Mouse (Mus musculus): ENCODE measurements around the gene Baiap2l1.

Baiap2l1 gene

GRCm38 (mm10) chr5:144288391-144288790 is 69.5 kb downstream of the Baiap2l1 start:
- ATAC-seq (ENCODE audit: insufficient number of reproducible peaks, low FRiP score, low TSS enrichment): no peak

- no peak for ATAC-seq (ENCODE audit: insufficient number of reproducible peaks, low FRiP score, low TSS enrichment)
Measured at GRCm38 (mm10) chr5:144287267-144287820, 70.6 kb downstream of the Baiap2l1 start.

GRCm38 (mm10) chr5:144286591-144287266 is 71.2 kb downstream of the Baiap2l1 start:
- ATAC-seq (ENCODE audit: insufficient number of reproducible peaks, low FRiP score, low TSS enrichment): no peak

DNA sequence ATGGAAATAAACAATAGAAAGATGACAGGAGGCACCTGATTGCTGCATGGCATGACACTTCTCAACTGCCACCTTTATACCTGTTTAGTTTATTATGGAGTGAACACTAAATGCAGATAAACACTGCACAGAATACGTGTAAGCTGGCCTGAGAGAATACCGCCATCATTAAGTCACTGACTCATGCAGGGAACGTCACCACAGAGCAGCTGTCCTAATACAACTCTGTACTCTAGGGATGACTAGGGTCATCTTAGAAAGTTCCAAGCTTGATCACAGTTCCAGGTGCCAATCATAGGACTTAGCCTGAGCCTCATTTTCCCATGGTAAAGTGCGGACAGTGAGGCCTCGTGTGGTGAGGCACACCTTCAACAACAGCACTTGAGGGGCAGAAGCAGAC is 73.3 kb downstream of the Baiap2l1 start:
- no peak for ATAC-seq (ENCODE audit: insufficient number of reproducible peaks, low FRiP score, low TSS enrichment)

- ATAC-seq (ENCODE audit: insufficient number of reproducible peaks, low FRiP score, low TSS enrichment): no peak
Measured at GRCm38 (mm10) chr5:144283551-144284031, 74.3 kb downstream of the Baiap2l1 start.

- ATAC-seq (ENCODE audit: insufficient number of reproducible peaks, low FRiP score, low TSS enrichment): no peak
Measured at GRCm38 (mm10) chr5:144282470-144283260, 75.2 kb downstream of the Baiap2l1 start.

DNA sequence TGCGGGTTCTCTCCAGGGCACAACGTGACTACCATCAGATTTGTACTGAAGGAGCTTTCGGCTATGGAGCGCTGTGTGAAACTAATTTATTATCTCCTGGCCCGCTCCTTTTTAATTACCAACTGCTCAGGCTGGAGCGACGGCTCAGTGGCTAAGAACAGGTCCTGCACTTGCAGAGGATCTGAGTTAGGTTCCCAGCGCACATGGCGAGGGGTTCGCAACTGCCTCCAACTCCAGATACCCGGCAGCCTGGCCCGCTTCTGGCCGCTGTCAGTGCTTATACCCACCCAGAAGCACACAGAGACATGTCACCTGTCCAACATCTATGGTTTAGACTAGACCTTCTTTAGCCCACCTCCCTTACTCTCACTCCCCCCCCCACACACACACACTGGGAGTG is 78.0 kb downstream of the Baiap2l1 start:
- ATAC-seq (ENCODE audit: insufficient number of reproducible peaks, low FRiP score, low TSS enrichment): no peak

- ATAC-seq (ENCODE audit: insufficient number of reproducible peaks, low FRiP score, low TSS enrichment): no peak
Measured at GRCm38 (mm10) chr5:144279081-144279541, 78.8 kb downstream of the Baiap2l1 start.

DNA sequence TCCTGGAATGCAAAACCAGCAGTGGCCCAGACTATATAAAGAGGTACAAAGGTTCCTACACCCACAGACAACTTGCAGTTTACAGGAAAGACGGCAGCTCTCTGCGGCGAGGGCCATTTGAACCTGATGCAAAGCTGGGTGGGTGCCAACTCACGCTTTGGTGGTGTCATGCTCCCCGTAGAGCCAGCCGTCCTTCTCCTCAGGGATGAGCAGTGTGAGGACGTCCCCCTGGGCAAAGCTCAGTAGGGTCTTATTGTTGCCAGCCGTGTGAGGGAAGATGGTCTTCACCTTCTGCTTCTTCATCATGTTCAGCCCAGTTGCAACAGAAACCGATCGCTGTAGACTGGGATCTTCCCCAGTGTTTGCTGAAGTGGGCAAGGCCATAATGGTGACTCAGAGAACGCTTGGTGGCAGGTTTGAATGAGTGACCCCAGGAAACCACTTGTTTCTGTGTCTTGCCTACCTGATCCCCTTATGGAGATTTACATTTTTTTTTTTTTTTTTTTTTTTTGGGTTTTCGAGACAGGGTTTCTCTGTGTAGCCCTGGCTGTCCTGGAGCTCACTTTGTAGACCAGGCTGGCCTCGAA is 79.4 kb downstream of the Baiap2l1 start:
- ATAC-seq (ENCODE audit: insufficient number of reproducible peaks, low FRiP score, low TSS enrichment): no peak

- ATAC-seq (ENCODE audit: insufficient number of reproducible peaks, low FRiP score, low TSS enrichment): no peak
Measured at GRCm38 (mm10) chr5:144276898-144277630, 80.8 kb downstream of the Baiap2l1 start.

- no peak for ATAC-seq (ENCODE audit: insufficient number of reproducible peaks, low FRiP score, low TSS enrichment)
Measured at GRCm38 (mm10) chr5:144274904-144275303, 83.0 kb downstream of the Baiap2l1 start.

DNA sequence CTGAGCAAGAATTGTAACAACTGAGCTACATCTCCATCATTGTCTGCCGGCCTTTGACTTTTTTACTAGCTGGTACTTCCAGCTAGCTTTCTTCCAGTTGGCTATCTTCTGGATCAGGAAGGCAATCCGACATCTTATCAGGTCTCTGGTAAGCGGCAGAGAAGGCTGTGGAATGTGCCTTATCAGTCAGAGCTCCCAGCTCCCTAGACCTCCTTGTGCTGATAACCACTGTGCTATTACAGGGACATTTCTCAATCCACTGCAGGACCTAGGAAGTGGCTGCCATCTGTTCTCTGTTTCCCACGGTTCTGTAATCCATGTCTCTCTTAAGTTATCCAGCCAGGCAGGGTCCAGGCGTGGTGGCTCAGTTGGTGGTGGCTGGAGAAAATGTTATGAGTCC is 86.1 kb downstream of the Baiap2l1 start:
- no peak for ATAC-seq (ENCODE audit: insufficient number of reproducible peaks, low FRiP score, low TSS enrichment)

DNA sequence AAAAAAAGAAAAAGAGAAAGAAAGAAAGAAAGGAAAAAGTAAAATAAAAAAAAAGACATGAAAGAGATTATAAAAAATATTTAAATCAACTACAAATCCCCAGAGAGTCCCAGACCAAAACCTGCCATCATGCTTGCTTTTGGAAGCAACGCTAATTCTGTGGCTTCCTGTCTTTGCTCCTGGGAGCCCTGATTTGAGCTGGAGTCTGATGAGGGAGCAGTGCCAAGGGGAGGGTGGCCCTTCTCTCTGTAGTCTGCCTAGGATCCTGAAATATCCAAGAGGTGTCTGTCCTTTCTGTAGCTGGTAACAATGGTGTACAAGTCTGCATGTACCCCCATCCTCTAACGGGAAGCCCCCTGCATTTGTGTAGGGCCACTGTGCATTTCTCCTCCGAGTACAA is 86.8 kb downstream of the Baiap2l1 start:
- no peak for ATAC-seq (ENCODE audit: insufficient number of reproducible peaks, low FRiP score, low TSS enrichment)

- ATAC-seq (ENCODE audit: insufficient number of reproducible peaks, low FRiP score, low TSS enrichment): no peak
Measured at GRCm38 (mm10) chr5:144270420-144270819, 87.5 kb downstream of the Baiap2l1 start.

DNA sequence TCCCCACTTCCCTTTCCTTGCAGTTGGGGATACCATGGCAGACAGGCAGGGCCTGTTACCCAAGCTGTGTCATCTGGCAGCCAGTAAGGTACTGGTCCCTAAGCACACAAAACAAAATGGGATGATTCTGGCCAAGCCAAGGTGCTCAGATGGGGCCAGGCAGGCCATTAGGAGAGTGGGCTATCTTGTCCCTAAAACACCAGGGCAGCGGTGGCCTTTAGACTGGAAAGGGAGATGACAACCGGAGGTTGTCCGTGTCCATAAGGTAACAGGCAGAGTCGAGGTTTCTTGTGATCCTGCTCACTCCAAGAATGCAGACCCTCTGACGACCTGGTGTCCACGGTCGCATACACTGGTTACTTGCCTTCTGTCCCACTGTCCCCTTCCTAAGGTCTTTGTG is 88.0 kb downstream of the Baiap2l1 start:
- no peak for ATAC-seq (ENCODE audit: insufficient number of reproducible peaks, low FRiP score, low TSS enrichment)

DNA sequence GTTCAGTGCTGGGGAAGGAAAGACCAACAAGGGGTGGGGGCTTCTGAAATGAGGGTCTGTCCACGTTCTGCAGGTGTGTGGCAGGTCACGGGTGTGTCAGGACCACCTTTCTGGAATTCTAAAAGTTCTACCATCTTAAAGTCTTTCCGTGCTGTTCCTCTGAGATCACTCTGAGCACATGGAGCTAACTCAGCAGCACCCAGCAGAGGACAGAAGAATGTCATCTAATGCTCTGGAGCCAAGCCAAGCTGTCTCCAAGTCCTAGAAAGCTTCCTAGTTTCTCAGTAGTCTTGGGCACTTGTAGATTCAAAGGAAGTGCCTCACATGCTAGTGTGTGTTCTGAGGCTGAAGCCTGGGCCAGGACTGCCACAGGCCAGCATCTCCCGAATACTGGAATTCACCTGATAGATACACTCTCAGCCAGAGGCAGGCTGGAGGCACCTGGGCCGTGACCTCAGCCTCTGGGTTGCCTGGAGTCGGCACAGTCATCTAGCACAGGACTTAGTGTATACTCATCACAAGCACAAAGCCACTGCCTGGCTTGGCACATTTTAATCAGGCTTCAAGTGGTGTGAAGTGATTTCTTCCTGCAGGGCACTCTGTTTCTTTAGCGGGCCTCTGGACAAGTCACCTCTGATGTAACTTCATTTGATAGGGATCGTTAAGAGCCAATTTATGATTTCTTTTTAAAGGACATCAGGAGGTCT is 90.2 kb downstream of the Baiap2l1 start:
- ATAC-seq (ENCODE audit: insufficient number of reproducible peaks, low FRiP score, low TSS enrichment): no peak

DNA sequence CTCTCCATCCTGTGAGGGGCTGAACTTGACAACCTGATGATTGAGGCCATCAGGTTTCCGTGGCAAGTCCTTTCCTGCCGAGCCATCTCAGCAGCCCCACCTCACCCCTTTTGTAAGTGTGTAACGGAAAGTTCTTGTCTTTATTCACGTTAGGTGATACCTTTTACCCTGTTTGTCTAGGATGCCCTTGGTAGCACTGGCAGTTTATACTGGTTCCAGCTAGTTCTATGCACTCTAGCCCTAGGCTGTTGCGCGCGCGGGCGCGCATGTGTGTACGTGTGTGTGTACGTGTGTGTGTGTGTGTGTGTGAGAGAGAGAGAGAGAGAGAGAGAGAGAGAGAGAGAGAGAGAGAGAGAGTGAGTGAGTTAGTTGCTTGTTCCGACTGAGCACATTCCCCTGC is 94.4 kb downstream of the Baiap2l1 start:
- ATAC-seq (ENCODE audit: insufficient number of reproducible peaks, low FRiP score, low TSS enrichment): no peak

- ATAC-seq (ENCODE audit: insufficient number of reproducible peaks, low FRiP score, low TSS enrichment): no peak
Measured at GRCm38 (mm10) chr5:144263082-144263481, 94.8 kb downstream of the Baiap2l1 start.

- ATAC-seq (ENCODE audit: insufficient number of reproducible peaks, low FRiP score, low TSS enrichment): no peak
Measured at GRCm38 (mm10) chr5:144261829-144262228, 96.1 kb downstream of the Baiap2l1 start.

DNA sequence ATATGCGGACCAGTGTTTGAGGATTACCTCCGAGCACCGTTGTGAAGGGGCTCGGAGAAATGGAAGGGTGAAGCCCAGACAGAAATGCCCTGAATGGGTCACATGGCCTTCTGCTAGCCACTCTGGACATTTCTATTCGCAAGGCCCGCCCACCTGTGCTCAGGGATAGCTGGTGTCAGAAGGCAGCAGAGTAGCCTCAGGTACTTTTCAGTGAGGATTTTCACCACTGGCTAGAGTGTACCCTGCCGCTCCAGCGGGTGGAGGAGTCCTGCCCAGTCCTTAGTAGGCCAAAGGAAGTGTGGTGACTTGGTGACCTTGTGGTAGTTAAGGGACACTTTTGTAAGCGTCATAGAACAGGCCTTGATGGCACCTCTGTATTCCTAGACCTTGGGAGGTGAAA is 96.6 kb downstream of the Baiap2l1 start:
- no peak for ATAC-seq (ENCODE audit: insufficient number of reproducible peaks, low FRiP score, low TSS enrichment)

Measured in cerebellum, adult (tissue).